Mouse (Mus musculus): ENCODE data around the gene 2210011C24Rik. TPM values are rescaled to one million over a fixed set of nuclear protein-coding genes. Genes with fewer than 3 reads are reported as not detected.

Gene 2210011C24Rik
- not detected for polyA plus RNA-seq (2014; fragmentation: Illumina TruSeq; extraction: RNeasy Lipid Tissue Mini Kit (QIAGEN cat#74804); ENCODE audit: low read depth, low replicate concordance)

GRCm38 (mm10) chr8:84011705-84012498, at the start of gene 2210011C24Rik:
TSS of gene 2210011C24Rik (minus strand) at chr8:84012171.

GRCm38 (mm10) chr8:84044900-84045299, 32.9 kb upstream of the 2210011C24Rik start, which contains the start of gene Rln3:
TSS of gene Rln3 (minus strand) at chr8:84045000.

GRCm38 (mm10) chr8:84042066-84042947, 30.3 kb upstream of the 2210011C24Rik start, which contains the start of gene Il27ra:
TSS of gene Il27ra (minus strand) at chr8:84042589.

GRCm38 (mm10) chr8:84021096-84021495, 9.1 kb upstream of the 2210011C24Rik start, which contains the start of gene Palm3:
TSS of gene Palm3 (plus strand) at chr8:84021471.

GRCm38 (mm10) chr8:84001281-84002000, 10.5 kb downstream of the 2210011C24Rik start, which contains the start of gene 1700067K01Rik:
TSS of gene 1700067K01Rik (plus strand) at chr8:84001502.

GRCm38 (mm10) chr8:83997511-83998141, 14.3 kb downstream of the 2210011C24Rik start, which contains the start of gene Samd1:
TSS of gene Samd1 (plus strand) at chr8:83997672.

GRCm38 (mm10) chr8:83972150-83973120, 39.5 kb downstream of the 2210011C24Rik start, which contains the start of gene Prkaca:
TSS of gene Prkaca (plus strand) at chr8:83972993.

Other genes starting within 250 kb of the 2210011C24Rik start
- 0.42 TPM for gene Adgrl1, start 112.1 kb downstream of the 2210011C24Rik start, polyA plus RNA-seq (2014; fragmentation: Illumina TruSeq; extraction: RNeasy Lipid Tissue Mini Kit (QIAGEN cat#74804); ENCODE audit: low read depth, low replicate concordance)
- 1.1 TPM for gene Gm10644, start 57.0 kb downstream of the 2210011C24Rik start, polyA plus RNA-seq (2014; fragmentation: Illumina TruSeq; extraction: RNeasy Lipid Tissue Mini Kit (QIAGEN cat#74804); ENCODE audit: low read depth, low replicate concordance)
- gene Asf1b, start 56.7 kb downstream of the 2210011C24Rik start, polyA plus RNA-seq (2014; fragmentation: Illumina TruSeq; extraction: RNeasy Lipid Tissue Mini Kit (QIAGEN cat#74804); ENCODE audit: low read depth, low replicate concordance) = not detected
- 19.2 TPM for gene Prkaca, start 39.2 kb downstream of the 2210011C24Rik start, polyA plus RNA-seq (2014; fragmentation: Illumina TruSeq; extraction: RNeasy Lipid Tissue Mini Kit (QIAGEN cat#74804); ENCODE audit: low read depth, low replicate concordance)
- 1.4 TPM for gene Samd1, start 14.5 kb downstream of the 2210011C24Rik start, polyA plus RNA-seq (2014; fragmentation: Illumina TruSeq; extraction: RNeasy Lipid Tissue Mini Kit (QIAGEN cat#74804); ENCODE audit: low read depth, low replicate concordance)
- gene 1700067K01Rik, start 10.7 kb downstream of the 2210011C24Rik start, polyA plus RNA-seq (2014; fragmentation: Illumina TruSeq; extraction: RNeasy Lipid Tissue Mini Kit (QIAGEN cat#74804); ENCODE audit: low read depth, low replicate concordance) = not detected
- not detected for gene Palm3, start 9.3 kb upstream of the 2210011C24Rik start, polyA plus RNA-seq (2014; fragmentation: Illumina TruSeq; extraction: RNeasy Lipid Tissue Mini Kit (QIAGEN cat#74804); ENCODE audit: low read depth, low replicate concordance)
- gene Il27ra, start 30.4 kb upstream of the 2210011C24Rik start, polyA plus RNA-seq (2014; fragmentation: Illumina TruSeq; extraction: RNeasy Lipid Tissue Mini Kit (QIAGEN cat#74804); ENCODE audit: low read depth, low replicate concordance) = 0.32 TPM
- gene Rln3, start 32.8 kb upstream of the 2210011C24Rik start, polyA plus RNA-seq (2014; fragmentation: Illumina TruSeq; extraction: RNeasy Lipid Tissue Mini Kit (QIAGEN cat#74804); ENCODE audit: low read depth, low replicate concordance) = not detected
- gene Gm10643, start 53.0 kb upstream of the 2210011C24Rik start, polyA plus RNA-seq (2014; fragmentation: Illumina TruSeq; extraction: RNeasy Lipid Tissue Mini Kit (QIAGEN cat#74804); ENCODE audit: low read depth, low replicate concordance) = 0.24 TPM
- 0.56 TPM for gene Rfx1, start 54.7 kb upstream of the 2210011C24Rik start, polyA plus RNA-seq (2014; fragmentation: Illumina TruSeq; extraction: RNeasy Lipid Tissue Mini Kit (QIAGEN cat#74804); ENCODE audit: low read depth, low replicate concordance)
- gene Dcaf15, start 92.6 kb upstream of the 2210011C24Rik start, polyA plus RNA-seq (2014; fragmentation: Illumina TruSeq; extraction: RNeasy Lipid Tissue Mini Kit (QIAGEN cat#74804); ENCODE audit: low read depth, low replicate concordance) = 0.48 TPM
- 0.13 TPM for gene Podnl1, start 113.8 kb upstream of the 2210011C24Rik start, polyA plus RNA-seq (2014; fragmentation: Illumina TruSeq; extraction: RNeasy Lipid Tissue Mini Kit (QIAGEN cat#74804); ENCODE audit: low read depth, low replicate concordance)
- gene Cc2d1a, start 135.8 kb upstream of the 2210011C24Rik start, polyA plus RNA-seq (2014; fragmentation: Illumina TruSeq; extraction: RNeasy Lipid Tissue Mini Kit (QIAGEN cat#74804); ENCODE audit: low read depth, low replicate concordance) = 0.79 TPM
- not detected for gene 4930432K21Rik, start 135.9 kb upstream of the 2210011C24Rik start, polyA plus RNA-seq (2014; fragmentation: Illumina TruSeq; extraction: RNeasy Lipid Tissue Mini Kit (QIAGEN cat#74804); ENCODE audit: low read depth, low replicate concordance)
- not detected for gene Nanos3, start 173.0 kb upstream of the 2210011C24Rik start, polyA plus RNA-seq (2014; fragmentation: Illumina TruSeq; extraction: RNeasy Lipid Tissue Mini Kit (QIAGEN cat#74804); ENCODE audit: low read depth, low replicate concordance)
- gene Zswim4, start 224.9 kb upstream of the 2210011C24Rik start, polyA plus RNA-seq (2014; fragmentation: Illumina TruSeq; extraction: RNeasy Lipid Tissue Mini Kit (QIAGEN cat#74804); ENCODE audit: low read depth, low replicate concordance) = 0.13 TPM
- gene D8Ertd738e, start 237.5 kb upstream of the 2210011C24Rik start, polyA plus RNA-seq (2014; fragmentation: Illumina TruSeq; extraction: RNeasy Lipid Tissue Mini Kit (QIAGEN cat#74804); ENCODE audit: low read depth, low replicate concordance) = 11.6 TPM
- gene Mri1, start 245.2 kb upstream of the 2210011C24Rik start, polyA plus RNA-seq (2014; fragmentation: Illumina TruSeq; extraction: RNeasy Lipid Tissue Mini Kit (QIAGEN cat#74804); ENCODE audit: low read depth, low replicate concordance) = 2.2 TPM